Mouse (Mus musculus): ENCODE results near the gene Susd2.
A peak's percentile ranks its signal among the peaks of the same experiment; 100 is the strongest.

Susd2 gene

DNA sequence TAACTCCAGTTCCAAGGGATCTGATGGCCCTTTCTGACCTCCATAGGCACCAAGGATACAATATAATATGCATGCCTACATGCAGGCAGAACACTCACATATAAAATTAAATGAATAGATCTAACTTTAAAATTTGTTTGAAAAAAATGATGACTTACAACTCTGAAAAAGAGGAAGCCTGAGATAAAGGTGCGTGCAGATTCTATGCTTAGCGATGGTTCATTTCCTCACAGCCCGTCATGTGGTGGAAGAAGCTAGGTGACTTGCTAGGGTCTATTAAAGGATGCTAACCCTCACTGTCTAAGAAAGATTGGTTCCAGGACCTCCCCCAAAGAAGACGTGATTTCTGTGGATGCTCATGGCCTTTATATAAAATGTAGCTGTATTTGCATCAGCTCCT, 27.8 kb downstream of the Susd2 start:
- DNase-seq: no peak

GRCm38 (mm10) chr10:75610486-75610885, 33.3 kb downstream of the Susd2 start:
- DNase-seq: no peak

DNA sequence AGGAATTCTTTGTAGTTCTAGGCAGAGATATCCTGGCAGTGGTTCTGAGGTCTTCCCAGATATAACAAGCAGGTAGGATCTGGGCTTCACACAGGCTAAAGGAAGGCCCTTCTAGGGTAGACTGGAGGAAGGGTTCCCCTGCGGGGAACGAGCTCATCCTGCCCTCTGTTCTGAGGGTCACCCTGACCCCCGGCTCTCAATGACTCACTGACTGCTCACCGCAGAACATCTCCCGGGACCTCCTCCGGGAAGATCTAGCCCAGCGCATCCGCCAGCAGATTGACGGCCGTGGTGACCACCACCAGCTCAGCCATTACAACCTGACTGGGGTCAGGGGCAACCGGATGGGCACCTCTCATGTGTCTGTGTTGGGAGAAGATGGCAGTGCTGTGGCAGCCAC, 34.8 kb downstream of the Susd2 start:
- DNase-seq: no peak

GRCm38 (mm10) chr10:75607253-75607652, 36.6 kb downstream of the Susd2 start:
- no peak for DNase-seq

GRCm38 (mm10) chr10:75605162-75605846, 38.5 kb downstream of the Susd2 start:
- peak in 1 of 2 experiments; percentile 15 for DNase-seq

DNA sequence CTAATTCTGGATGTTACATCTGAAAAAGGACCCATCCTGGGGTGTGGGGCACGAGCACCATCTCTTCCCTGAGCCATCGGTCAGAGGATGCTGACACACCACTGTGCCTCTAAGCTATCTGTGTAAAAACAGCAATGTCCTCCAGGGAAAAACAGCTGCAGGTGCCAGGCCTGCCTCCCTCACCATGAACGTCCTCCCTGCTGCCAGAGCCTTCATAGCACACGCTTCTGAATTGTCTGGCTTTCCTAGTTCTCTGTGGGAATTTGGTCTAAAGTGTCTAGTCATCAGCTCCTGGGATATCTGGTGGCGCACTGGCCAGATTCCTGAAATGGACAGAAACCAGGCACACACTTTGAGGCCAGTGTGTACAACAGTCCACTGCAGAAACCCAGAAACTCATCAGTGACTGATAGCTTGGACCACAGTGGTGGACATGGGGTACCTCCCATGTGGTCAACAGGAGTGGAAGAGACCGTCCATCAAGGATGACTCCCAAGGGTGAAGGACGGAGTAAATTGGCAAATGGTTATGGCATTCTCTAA, 43.5 kb downstream of the Susd2 start:
- no peak for DNase-seq

GRCm38 (mm10) chr10:75595981-75596380, 47.8 kb downstream of the Susd2 start:
- DNase-seq: peak; percentile 70 to 75

DNA sequence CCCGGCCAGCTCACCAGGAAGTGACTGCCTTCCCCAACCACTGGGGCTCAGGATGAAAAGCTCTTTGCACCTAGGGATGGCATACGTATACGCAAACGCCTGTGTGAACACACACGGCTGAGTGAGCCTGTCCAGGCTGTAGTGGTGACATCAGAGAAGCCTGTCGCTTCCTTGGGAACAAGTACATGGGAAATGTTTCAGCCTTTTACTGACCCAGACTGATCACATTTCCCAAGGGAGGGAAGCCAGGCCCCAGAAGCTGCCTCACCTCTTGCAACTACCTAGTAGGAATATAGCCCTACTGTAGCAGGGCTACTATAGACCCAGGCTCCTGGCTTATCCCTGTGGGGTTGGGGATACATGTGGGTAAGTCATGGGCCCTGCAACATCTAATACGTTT, 51.2 kb downstream of the Susd2 start:
- DNase-seq: no peak

DNA sequence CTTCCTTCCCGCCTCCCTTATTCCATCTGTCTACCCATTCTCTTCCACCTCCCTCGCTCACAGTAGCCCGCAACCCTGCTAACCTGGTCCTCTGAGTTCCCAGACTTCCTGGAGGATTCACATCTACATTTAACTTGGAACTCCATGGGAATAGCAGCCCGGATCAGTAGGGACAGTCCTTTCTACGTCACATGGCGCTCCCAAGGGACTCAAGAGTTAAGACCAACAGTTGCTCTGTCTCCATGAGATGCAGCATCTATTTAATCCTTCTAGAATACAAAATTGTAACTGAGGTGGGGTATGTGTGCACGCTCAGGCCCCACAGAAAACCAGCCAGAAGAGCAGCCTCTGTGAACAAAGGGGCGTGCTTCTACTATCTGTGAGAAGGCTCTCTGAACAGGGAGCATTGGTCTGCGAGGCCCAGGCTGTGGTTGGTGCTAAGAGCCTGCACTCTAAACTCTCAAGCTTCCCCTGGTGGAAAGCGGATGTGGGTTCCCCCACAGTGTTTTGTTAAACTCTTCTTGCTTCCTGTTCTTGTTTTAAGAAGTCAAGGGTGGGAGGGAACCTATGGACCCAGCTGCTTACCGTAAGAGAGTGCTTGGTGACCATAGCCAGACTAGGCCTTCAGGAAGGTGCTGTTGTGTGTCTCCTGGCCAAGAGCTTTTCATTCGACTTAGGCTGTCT, 52.5 kb downstream of the Susd2 start:
- peak; percentile 31 to 64 for DNase-seq

DNA sequence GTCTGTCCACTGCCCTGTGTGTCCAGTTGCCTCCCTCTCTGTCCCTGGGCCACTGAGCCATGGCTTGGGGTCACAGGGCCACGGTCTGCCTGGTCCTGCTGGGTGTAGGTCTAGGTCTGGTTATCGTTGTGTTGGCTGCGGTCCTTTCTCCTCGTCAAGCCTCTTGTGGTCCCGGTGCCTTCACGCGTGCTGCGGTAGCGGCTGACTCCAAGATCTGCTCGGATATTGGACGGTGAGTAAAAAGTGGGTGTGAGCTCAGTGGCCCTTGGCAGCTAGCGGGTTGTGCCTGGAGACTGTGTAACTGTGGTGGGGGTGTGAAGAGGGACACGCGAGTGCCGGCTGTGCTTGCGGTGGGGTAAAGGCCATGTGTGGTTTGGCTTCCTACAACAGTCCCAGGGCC, 54.2 kb downstream of the Susd2 start:
- DNase-seq: peak; percentile 38 to 80

DNA sequence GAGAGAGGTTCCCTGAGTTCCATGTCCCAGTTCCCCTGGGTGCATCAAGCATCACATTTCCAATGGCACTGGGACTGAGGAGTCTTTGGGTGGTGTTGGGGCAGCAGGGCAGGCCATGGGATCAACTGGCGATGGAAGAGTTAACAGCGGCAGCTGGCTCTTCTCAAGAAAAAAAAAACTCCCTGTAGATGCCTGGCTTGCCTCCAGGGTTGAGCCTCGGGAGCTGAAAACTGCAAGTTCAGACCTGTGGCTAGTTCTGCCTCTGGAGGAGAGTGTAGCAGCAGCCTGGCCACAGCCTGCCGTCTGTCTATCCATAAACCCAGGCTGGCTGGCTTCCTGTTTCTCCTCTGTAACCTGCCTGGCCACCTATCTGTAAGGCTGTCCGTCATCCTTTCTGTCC, 54.7 kb downstream of the Susd2 start, which contains the start of gene Ggt5:
Gene Ggt5 (plus strand): TSS at position 212 of the 400 bp plus-strand sequence.
- peak; percentile 78 to 81 for DNase-seq

- DNase-seq: peak; percentile 51 to 81
These were observed 55.5 kb downstream of the Susd2 start for GRCm38 (mm10) chr10:75588336-75588735.

DNA sequence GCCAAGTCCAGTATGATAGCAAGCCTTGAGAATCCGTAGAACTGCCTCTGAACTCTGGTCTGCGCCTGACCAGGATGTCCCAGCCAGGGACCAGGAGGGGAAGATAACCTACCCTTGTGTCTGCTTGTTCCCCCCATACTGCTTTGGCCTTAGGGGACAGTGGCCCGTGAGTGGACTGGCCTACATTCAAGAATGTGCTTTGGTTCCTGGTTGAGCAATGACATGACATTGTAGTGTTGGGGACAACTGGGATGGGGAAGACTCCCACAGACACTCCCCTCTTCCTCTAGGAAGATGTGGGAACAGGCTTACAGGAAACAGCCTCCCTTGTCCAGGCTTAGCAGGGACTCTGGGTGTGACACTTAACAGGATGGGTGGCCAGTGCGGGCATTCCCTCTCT, 56.0 kb downstream of the Susd2 start:
- peak in 1 of 2 experiments; percentile 48 for DNase-seq

Data from kidney, postnatal 25 days (tissue).